Mouse (Mus musculus) lung, postnatal 14 days (tissue): ENCODE data around the gene Vmn2r70.

Experiments used
- DNase-seq: peaks from one replicate; pipeline ENCODE4 v3.0.0; 2021

Vmn2r70 gene

DNA sequence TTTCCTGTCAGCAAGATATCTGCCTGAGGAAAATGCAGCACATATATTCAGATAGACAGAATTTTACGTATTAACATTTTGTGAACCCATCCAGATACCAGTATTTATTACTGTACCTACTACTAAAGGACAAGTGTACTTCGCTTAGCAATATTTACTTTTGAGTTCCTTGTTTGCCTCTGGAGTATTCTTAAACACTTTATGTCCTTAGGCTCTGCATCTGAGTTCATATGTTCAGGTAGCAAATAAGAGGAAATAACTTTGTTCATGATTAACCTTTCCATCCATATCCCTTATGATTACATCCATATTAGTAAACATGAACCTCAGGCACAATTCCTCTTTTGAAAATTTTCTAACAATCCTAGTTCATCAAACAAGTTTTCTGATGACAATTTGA, at the start of gene Vmn2r70:
Gene Vmn2r70, minus strand, starts transcription at position 101 of the 400 bp plus-strand sequence.
- DNase-seq, result no peak

- no peak for DNase-seq
These were observed 6.2 kb downstream of the Vmn2r70 start, which contains the start of gene Vmn2r71 for GRCm38 (mm10) chr7:85562787-85563186. Gene Vmn2r71 (plus strand): TSS chr7:85563087.

- DNase-seq, result no peak
These were observed 25.9 kb downstream of the Vmn2r70 start for GRCm38 (mm10) chr7:85543118-85543517.

DNA sequence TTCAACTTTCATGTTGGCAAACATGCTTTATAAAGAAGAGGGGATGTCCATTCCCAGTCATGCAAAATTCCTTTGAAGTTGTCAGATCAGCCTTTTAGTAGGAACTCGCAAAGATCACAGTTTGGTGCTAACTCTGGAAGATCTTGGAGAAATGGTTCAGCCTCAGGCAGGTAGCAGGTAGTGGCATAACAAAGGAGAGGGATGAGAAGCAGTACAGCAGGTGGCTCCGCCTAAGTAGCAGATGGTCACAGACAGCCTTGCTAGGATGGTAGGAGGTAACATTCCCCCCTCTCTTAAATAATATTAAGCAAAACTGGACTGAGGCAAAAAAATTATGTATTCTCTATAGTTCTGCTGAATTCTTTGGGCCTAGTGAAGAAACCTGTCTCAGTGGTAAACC, 26.9 kb downstream of the Vmn2r70 start:
- no peak for DNase-seq
